8 mouse cellular contexts compared by ENCODE assay signal in the genomic region with DNA sequence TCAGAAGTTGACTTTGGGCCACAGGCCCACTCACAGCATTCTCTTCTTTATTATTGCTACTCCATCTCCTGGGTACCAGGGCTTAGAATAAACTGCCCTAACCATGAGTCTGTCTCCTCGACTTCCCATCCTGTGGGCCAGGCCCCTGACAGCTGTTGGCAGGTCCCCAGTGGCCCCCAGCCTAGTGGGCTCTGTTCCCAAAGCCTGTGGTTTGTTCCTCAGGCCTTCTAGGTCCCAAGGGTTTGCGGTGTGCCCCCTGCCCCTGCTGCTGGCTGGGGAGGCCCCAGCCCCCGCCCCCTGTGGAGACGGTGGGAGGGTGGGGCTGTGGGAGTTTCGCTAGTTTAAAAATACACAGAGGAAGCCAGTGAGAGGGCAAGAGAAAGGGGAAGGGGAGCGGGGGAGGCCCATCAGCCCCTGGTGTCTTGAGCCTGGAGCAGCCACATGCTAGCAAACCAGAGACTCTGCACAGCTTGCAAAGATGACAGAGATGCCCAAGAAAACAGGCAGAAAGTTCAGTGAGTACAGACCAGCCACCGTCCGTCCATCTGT. TPM values are rescaled to one million over a fixed set of nuclear protein-coding genes. Genes with fewer than 3 reads are reported as not detected.
DNase-seq lines count a peak whose midpoint lies in the region; ATAC-seq and TF ChIP-seq lines count a peak whose summit lies in the region.

A gene (plus strand): TSS at position 375 of the 549 bp plus-strand sequence.

- intact Hi-C loops in heart, adult 2 months (cut with DNase I), result no loop called here

- DNase-seq in CD4-positive, CD25-positive, alpha-beta regulatory T cell, adult 2 months (ENCODE audit: low read depth, low spot score), result peak; percentile 49
- no peak for DNase-seq in adrenal gland, postnatal 10 days
- peak in 1 of 2 experiments; percentile 60 for DNase-seq in heart, adult 2 months
- peak; percentile 52 for DNase-seq in kidney, postnatal 0 days (ENCODE audit: low spot score)
- DNase-seq in ovary, postnatal 10 days (ENCODE audit: low spot score), result no peak
- DNase-seq in urinary bladder, postnatal 25 days (ENCODE audit: low spot score), result no peak

- no peaks in the 10 kb centered on the region for H3K36me3 ChIP-seq in heart, adult 2 months (ENCODE audit: control insufficient read depth, insufficient read depth, low read length)
- H3K36me3 ChIP-seq in kidney, postnatal 0 days (ENCODE audit: insufficient read depth, low read length), result no peaks in the 10 kb centered on the region
- no peaks in the 10 kb centered on the region for H3K36me3 ChIP-seq in liver, embryonic 15.5 days (replicated peaks)
- no peaks in the 10 kb centered on the region for H3K36me3 ChIP-seq in neural tube, embryonic 15.5 days

- H3K4me1 ChIP-seq in heart, adult 2 months (ENCODE audit: control insufficient read depth, insufficient read depth, low read length), result peaks cover 2% of the 10 kb centered on the region; the same call in 1 of the 2 replicates
- peaks cover 10% of the 10 kb centered on the region; the same call in 1 of the 2 replicates for H3K4me1 ChIP-seq in kidney, postnatal 0 days (replicated peaks; ENCODE audit: insufficient read depth, low read length)
- H3K4me1 ChIP-seq in liver, embryonic 15.5 days (replicated peaks), result peaks cover 20% of the 10 kb centered on the region
- H3K4me1 ChIP-seq in neural tube, embryonic 15.5 days, result 0 out of 2 replicates have a peak, but pooled peaks cover 2% of the 10 kb centered on the region

- no peak within 1 kb of the TSS for H3K9ac ChIP-seq in heart, adult 2 months (ENCODE audit: low read depth, low read length)
- peak within 1 kb of the TSS; percentile 31; the same call in 1 of the 2 replicates for H3K9ac ChIP-seq in kidney, postnatal 0 days (ENCODE audit: low read depth, low read length)
- H3K9ac ChIP-seq in liver, embryonic 15.5 days, result no peak within 1 kb of the TSS
- H3K9ac ChIP-seq in neural tube, embryonic 15.5 days (replicated peaks), result no peak within 1 kb of the TSS

- H3K27me3 ChIP-seq in heart, adult 2 months (ENCODE audit: control insufficient read depth, insufficient read depth, low read length), result no peaks in the 10 kb centered on the region
- no peaks in the 10 kb centered on the region for H3K27me3 ChIP-seq in kidney, postnatal 0 days (ENCODE audit: insufficient read depth, low read length)
- no peaks in the 10 kb centered on the region for H3K27me3 ChIP-seq in liver, embryonic 15.5 days
- no peaks in the 10 kb centered on the region for H3K27me3 ChIP-seq in neural tube, embryonic 15.5 days (replicated peaks)

- TF ChIP-seq CTCF in heart, adult 2 months (IDR thresholded peaks at IDR 0.05), result no peak
- no peak for TF ChIP-seq CTCF in kidney, postnatal 0 days (IDR thresholded peaks at IDR 0.05; ENCODE audit: low read depth)

- no peak for TF ChIP-seq EP300 in heart, adult 2 months (IDR thresholded peaks at IDR 0.05; ENCODE audit: insufficient read depth, low read depth, low read length)

- H3K4me3 ChIP-seq in heart, adult 2 months, result no peak within 1 kb of the TSS
- H3K4me3 ChIP-seq in kidney, postnatal 0 days (replicated peaks; ENCODE audit: low read depth, low read length), result peak within 1 kb of the TSS; percentile 4; the same call in 1 of the 2 replicates
- peak within 1 kb of the TSS; percentile 39 for H3K4me3 ChIP-seq in liver, embryonic 15.5 days (replicated peaks)
- no peak within 1 kb of the TSS for H3K4me3 ChIP-seq in neural tube, embryonic 15.5 days (replicated peaks)

- 0 out of 2 replicates have a peak, but pooled peaks have one; percentile 15 for ATAC-seq in kidney, postnatal 0 days (replicated peaks; ENCODE audit: low FRiP score, low read depth)
- no peak for ATAC-seq in liver, embryonic 15.5 days (ENCODE audit: insufficient read depth)
- ATAC-seq in neural tube, embryonic 15.5 days (ENCODE audit: low FRiP score), result no peak

- H3K79me2 ChIP-seq in heart, adult 2 months (replicated peaks; ENCODE audit: control insufficient read depth, insufficient read depth, low read length), result no peaks in the 10 kb centered on the region

- no peak for TF ChIP-seq POLR2A in heart, adult 2 months (IDR thresholded peaks at IDR 0.05; ENCODE audit: insufficient read depth, low read depth, low read length)

- WGBS in heart, adult 2 months, result 36% methylated on average over 8 of the region's 8 CpGs
- WGBS in kidney, postnatal 0 days, result 25% methylated on average over 8 of the region's 8 CpGs
- WGBS in liver, embryonic 15.5 days (ENCODE audit: insufficient replicate concordance), result 13% methylated on average over 8 of the region's 8 CpGs
- 51% methylated on average over 8 of the region's 8 CpGs for WGBS in neural tube, embryonic 15.5 days

- no peak within 1 kb of the TSS for H3K27ac ChIP-seq in heart, adult 2 months
- H3K27ac ChIP-seq in kidney, postnatal 0 days, result peak within 1 kb of the TSS; percentile 19; the same call in 1 of the 2 replicates
- H3K27ac ChIP-seq in liver, embryonic 15.5 days (replicated peaks), result peak within 1 kb of the TSS; percentile 48
- no peak within 1 kb of the TSS for H3K27ac ChIP-seq in neural tube, embryonic 15.5 days (replicated peaks)

- no peaks in the 10 kb centered on the region for H3K9me3 ChIP-seq in kidney, postnatal 0 days (replicated peaks; ENCODE audit: low read length)
- no peaks in the 10 kb centered on the region for H3K9me3 ChIP-seq in liver, embryonic 15.5 days (replicated peaks)
- no peaks in the 10 kb centered on the region for H3K9me3 ChIP-seq in neural tube, embryonic 15.5 days (replicated peaks)

- peak within 1 kb of the TSS; percentile 11 for H3K4me2 ChIP-seq in kidney, postnatal 0 days (ENCODE audit: low read length)
- peak within 1 kb of the TSS; percentile 32 for H3K4me2 ChIP-seq in liver, embryonic 15.5 days
- H3K4me2 ChIP-seq in neural tube, embryonic 15.5 days, result peak within 1 kb of the TSS; percentile 6

RNA-seq across cellular contexts. Expression of the gene that starts here (rescaled TPM):
- 10 to 100 TPM; 28.9 to 35.4 TPM for total RNA-seq in adrenal gland, postnatal 10 days (2021)
- total RNA-seq in heart, adult 2 months (2021), result 10 to 100 TPM; 27.1 to 28.9 TPM
- polyA plus RNA-seq in heart, adult 2 months (2012; rRNA removed), result 38.7 and 52.8 TPM in 2 replicates
- polyA plus RNA-seq in kidney, postnatal 0 days (2015; fragmentation: Nextera tagmentation; extraction: Ambion mirVana), result 31.1 and 31.3 TPM in 2 replicates
- 7.0 and 8.3 TPM in 2 replicates for polyA plus RNA-seq in liver, embryonic 15.5 days (2015; fragmentation: Nextera tagmentation; extraction: Ambion mirVana)
- 50.1 and 51.5 TPM in 2 replicates for polyA plus RNA-seq in neural tube, embryonic 15.5 days (2015; fragmentation: Nextera tagmentation; extraction: Ambion mirVana)

Comparison
In these comparisons a context has a peak if more than half of its experiments do, and no peak if none do; other contexts are left out.
1. DNase-seq: peak in CD4-positive, CD25-positive, alpha-beta regulatory T cell, adult 2 months (single experiment) and kidney, postnatal 0 days (single experiment); none in adrenal gland, postnatal 10 days (single experiment), ovary, postnatal 10 days (single experiment) and urinary bladder, postnatal 25 days (single experiment).
2. H3K27ac ChIP-seq: peak in kidney, postnatal 0 days (single experiment) and liver, embryonic 15.5 days (single experiment); none in heart, adult 2 months (single experiment) and neural tube, embryonic 15.5 days (single experiment).
3. H3K4me3 ChIP-seq: peak in kidney, postnatal 0 days (single experiment) and liver, embryonic 15.5 days (single experiment); none in heart, adult 2 months (single experiment) and neural tube, embryonic 15.5 days (single experiment).
4. Peak in every context shown above with its lines, with median percentiles within 50 percentile points of each other: H3K4me2 ChIP-seq.